Mouse (Mus musculus) ovary, adult 2 months (tissue): ENCODE results near the gene Zfp760. TPM values are rescaled to one million over a fixed set of nuclear protein-coding genes. Genes with fewer than 3 reads are reported as not detected.

Source experiments
- polyA plus RNA-seq: library from polyadenylated mRNA; depleted of rRNA; stranded (reverse); fragments of >200 nt; gene quantifications from 2 replicates; pipeline ENCODE4 v1.2.3, GENCODE M21; 2012; rRNA removed

The Zfp760 gene
- polyA plus RNA-seq, result 0.58 TPM in 2 replicates

DNA sequence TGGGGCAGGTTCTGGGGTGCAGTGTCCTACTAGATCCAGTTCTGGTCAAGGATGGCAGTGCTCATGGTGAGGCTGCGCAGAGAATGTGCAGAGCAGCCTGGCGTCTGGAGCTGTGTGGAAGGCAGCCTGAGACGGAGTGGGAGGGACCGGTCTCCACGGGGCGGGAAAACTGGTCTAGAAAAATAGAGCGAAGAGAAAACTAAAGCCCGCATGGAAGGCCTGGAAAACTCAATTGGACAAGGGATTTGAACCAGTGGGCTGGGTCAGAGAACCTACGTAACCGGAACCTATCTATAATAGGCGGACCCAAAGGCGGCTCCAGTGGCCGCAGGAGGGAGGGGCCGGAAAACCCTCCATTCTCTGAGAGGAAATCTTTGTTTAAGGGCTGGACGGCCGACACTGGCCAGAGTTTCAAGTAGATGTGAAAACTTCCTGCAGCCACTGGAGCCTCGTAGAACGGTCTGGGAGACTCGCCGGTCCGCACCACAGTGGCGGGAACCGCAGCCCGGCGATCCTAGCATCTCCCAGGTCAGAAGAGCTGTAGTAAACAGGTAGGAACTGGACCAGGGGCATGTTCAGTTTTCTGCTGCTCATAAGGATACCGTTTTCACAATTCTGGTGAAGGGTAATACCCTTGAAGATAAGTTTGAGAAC is at the start of gene Zfp760:
TSS of gene Zfp760 (plus strand) at position 399 of the 654 bp plus-strand sequence.

DNA sequence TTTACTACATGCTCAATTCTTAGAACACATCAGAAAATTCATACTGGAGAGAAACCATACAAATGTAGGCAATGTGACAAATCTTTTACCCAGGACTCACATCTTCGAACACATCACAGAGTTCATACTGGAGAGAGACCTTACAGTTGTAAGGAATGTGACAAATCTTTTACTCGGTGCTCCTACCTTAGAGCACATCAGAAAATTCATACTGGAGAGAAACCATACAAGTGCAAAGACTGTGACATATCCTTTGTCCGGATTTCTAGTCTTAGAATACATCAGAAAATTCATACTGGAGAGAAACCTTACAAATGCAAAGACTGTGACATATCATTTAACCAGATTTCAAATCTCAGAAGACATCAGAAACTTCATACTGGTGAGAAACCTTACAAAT is 16.0 kb upstream of the Zfp760 start, which contains the start of gene Gm10226:
TSS of gene Gm10226 (plus strand) at position 301 of the 400 bp plus-strand sequence.

DNA sequence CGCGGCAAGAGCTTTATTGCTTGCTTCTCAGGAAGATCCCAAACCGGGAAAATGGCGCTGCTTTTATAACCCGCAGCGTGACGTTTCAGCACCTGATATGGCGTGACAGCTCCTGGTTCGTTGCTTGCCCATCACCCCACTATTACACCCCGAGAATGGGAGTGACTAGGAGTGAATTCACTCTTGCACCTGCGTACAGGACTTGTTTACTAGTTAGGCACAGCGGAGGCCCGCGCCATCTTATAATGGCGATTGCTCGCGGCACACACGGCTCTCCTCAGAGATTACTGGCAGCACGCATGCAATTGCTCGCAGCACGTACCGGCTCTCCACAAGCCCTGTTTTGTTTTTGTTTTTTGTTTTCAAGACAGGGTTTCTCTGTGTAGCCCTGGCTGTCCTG is 23.0 kb downstream of the Zfp760 start, which contains the start of gene Zfp229:
TSS of gene Zfp229 (plus strand) at position 301 of the 400 bp plus-strand sequence.

Other genes starting within 250 kb of the Zfp760 start
- 2.2 and 2.9 TPM in 2 replicates for gene Zfp53, start 218.7 kb upstream of the Zfp760 start, polyA plus RNA-seq
- gene Zfp52, start 172.2 kb upstream of the Zfp760 start, polyA plus RNA-seq, result 0.83 and 0.88 TPM in 2 replicates
- 0.79 and 0.86 TPM in 2 replicates for gene Zfp948, start 140.7 kb upstream of the Zfp760 start, polyA plus RNA-seq
- 0.43 and 0.68 TPM in 2 replicates for gene Zfp983, start 57.1 kb upstream of the Zfp760 start, polyA plus RNA-seq
- not detected in 2 replicates for gene Gm10226, start 15.9 kb upstream of the Zfp760 start, polyA plus RNA-seq
- gene Zfp229, start 23.1 kb downstream of the Zfp760 start, polyA plus RNA-seq, result 2.0 and 2.6 TPM in 2 replicates
- gene Zfp820, start 138.0 kb downstream of the Zfp760 start, polyA plus RNA-seq, result not detected in 2 replicates
- gene Zfp995, start 202.2 kb downstream of the Zfp760 start, polyA plus RNA-seq, result 0.38 TPM in 2 replicates